Mouse (Mus musculus): ENCODE measurements at regions not wholly inside any gene's neighbourhood (a gene's known extent, or its start where the extent isn't known, plus 50 kb on each side); places are given as distances from the start of the nearest gene placed in this dataset.

DNA sequence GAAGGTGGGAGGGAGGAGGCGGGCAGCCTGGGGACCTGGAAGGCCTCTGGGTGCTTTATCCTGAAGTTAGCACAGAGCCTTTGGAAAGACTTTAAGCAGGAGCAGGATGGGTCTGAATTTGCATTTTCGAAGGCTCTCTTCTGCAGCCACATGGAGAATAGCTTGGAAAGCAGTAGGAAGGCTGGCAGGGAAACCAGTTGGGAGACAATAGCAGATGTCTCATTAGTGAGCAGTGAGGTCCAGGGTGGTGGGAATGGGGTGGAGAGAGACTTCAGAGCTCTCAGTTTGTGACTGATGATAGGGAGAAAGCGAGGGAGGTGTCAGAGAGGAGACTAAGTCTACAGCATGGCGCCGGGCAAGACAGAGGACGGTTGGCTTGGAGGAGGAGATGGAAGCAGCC is 199.1 kb downstream of the Cbln1 start:
- no peak for DNase-seq (ENCODE audit: low read depth, low spot score)

- DNase-seq (ENCODE audit: low read depth, low spot score), result no peak
Measured at GRCm38 (mm10) chr8:87270525-87271187, 201.8 kb downstream of the Cbln1 start.

DNA sequence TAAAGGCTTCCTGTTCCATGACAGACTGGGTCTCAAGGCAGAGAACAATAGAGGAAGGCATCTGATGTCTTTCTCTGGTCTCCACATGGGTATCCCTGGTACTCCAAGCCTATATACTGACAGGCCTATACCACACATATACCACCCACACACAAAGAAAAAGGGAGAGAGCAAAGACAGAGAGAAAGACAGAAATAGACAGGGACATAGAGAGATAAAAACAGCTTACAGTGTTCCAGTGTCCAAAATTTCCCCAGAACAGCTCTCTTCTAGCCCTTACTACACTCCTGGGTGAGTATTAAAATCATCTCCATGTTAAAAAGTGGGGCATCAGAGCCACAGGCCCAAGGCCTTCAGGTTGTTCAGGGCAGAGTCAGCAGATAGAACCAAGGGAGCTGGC is 204.2 kb downstream of the Cbln1 start:
- DNase-seq (ENCODE audit: low read depth, low spot score), result no peak

DNA sequence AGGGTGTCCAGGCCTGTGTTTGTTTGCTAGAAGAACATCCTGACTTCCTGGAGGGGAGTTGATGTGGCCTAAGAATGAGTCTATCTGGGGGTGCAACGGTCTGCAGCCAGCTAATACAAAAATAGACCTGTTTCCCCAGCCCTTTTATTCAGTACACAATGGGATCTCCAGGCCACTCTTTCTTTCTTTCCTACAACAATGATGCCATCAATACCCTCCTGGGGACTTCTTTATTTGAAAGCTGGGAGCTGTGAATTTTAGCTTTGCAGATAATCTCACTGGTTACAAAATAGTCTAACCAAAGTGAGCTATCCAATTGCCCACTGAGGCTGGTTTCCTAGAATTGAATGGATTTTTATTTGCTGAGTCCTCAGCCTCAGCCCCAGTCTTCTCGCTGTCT is 207.4 kb downstream of the Cbln1 start:
- no peak for DNase-seq (ENCODE audit: low read depth, low spot score)

GRCm38 (mm10) chr8:87260305-87260704 is 212.1 kb downstream of the Cbln1 start:
- no peak for DNase-seq (ENCODE audit: low read depth, low spot score)

GRCm38 (mm10) chr8:87242681-87243080 is 229.7 kb downstream of the Cbln1 start:
- DNase-seq (ENCODE audit: low read depth, low spot score), result no peak

DNA sequence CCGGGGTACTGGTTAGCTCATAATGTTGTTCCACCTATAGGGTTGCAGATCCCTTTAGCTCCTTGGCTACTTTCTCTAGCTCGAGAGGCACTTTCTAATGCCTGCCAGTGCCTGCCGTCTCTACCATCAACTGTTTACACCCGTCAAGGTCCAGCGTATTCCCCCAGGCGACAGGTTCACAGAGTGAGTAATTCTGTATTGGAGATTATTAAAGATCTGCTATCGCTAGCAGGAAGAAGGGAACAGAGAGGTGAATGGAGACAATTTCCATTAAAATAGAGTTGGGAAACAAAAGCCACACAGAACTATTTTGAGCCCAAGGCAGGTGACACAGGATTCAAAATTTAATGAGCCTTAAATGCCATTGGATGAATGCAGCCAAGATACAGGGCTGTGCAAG is 235.2 kb downstream of the Cbln1 start:
- DNase-seq (ENCODE audit: low read depth, low spot score), result no peak

DNA sequence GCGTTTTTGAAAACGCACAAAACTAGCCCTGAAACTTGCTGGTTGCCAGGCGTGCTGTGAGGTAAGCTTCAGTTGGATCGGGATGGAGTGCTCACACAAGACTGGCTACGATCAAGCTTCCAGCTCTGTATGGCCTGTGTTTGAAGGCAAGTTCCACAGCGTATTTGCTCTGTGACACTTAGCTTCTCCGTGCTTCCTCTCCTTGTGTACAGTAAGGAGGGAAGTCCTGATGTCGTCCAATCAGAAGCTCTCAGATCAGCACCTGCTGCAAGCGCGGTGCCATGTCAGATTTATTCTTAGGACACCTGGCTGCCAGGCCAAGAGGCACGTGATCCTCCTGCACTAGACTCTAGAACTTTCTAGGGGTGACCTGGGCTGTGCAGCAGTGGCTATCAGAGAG is 236.0 kb downstream of the Cbln1 start:
- no peak for DNase-seq (ENCODE audit: low read depth, low spot score)

DNA sequence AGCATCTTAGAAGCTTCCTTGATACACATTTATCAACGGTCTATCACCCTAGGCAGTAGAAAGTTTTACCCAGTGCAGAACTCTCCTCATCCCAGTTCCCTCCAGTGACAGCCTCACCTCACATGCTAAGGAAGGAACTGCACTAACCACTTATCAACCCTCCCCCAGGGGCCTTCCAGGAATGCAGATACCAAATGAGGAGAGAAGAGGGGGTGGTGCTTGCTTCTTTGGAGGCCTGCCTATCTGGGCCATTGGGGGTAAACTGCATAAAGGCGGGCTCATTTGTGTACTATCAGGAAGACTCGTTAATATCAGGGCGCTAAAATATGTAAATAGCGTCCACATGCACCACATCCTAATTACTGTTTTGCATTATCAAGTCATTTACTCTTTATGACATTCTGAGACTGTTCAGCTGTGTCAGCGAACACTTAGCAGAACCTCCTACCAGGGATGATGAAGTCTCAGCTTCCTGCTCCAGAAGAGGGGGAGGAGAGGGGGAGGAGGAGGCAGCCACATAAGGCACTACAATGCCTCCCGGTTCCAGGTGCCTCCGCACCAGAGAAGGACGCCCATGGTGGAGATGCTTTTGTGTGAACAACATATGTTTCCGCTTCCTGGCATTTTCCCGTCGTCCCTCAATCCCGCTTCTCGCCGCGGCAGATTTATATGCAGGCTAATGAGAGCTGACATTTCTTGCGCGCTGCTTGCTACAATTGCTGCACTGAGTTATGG is 236.9 kb downstream of the Cbln1 start:
- peak; percentile 66 for DNase-seq (ENCODE audit: low read depth, low spot score)

DNA sequence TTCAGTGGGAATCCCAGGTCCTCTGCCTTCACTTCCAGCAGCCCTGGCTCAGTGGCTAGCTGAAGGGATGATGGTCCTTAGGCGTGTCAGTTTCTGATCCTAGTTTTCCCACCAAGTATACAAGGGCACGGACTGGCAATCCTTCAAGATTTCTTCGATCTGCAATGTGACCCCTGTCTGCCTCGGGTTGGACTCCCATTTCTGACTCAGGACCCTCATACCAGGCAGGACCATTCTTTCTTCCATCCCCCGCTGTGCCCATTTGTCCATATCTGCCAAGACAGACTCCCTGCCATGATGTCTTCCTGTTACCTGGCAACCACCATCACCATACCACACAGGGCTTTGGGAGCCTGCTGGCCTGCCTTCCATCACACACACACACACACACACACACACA is 238.1 kb downstream of the Cbln1 start:
- DNase-seq (ENCODE audit: low read depth, low spot score), result peak; percentile 45

- peak; percentile 48 for DNase-seq (ENCODE audit: low read depth, low spot score)
Measured at GRCm38 (mm10) chr8:87233805-87234331, 238.5 kb downstream of the Cbln1 start.

DNA sequence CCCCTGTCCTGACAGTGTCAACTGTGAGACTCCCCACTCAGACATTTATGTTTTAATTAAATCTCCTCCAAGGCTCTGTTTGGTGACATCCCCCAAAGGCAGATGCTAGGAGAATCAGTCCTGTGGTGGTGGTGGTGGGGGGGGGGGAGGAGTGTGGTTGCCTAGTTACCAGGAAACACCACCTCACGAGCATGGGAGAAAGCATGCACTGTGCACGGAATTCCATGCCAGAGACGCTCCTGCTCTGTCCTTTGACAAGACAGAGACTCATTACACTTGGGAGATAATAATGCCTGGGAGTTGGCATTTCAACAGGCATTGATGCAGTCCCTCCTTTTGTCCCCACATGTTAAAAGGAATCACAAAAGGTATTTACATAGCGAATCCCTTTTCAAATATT is 240.6 kb downstream of the Cbln1 start:
- peak; percentile 39 for DNase-seq (ENCODE audit: low read depth, low spot score)

- DNase-seq (ENCODE audit: low read depth, low spot score), result no peak
Measured at GRCm38 (mm10) chr8:87230096-87230495, 242.3 kb downstream of the Cbln1 start.

DNA sequence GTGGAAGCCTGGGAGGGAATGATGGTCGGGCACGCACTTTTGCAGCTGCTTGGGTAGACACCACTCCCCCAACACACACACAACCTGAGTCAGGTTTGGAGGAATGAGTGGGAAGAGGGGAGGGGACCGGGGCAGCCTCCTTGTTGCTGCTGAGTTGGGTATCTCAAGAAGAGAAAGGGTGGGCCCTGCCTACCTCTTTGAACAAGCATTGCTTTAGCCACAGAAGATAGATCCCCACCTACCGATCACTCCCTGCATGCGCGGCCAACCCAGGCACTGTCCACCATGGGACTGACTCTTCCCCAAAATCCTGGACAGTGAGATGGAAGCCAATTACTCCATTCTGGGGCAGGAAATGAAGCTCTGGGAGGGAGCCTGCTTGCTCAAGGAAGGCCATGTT is 243.2 kb downstream of the Cbln1 start:
- DNase-seq (ENCODE audit: low read depth, low spot score), result no peak

DNA sequence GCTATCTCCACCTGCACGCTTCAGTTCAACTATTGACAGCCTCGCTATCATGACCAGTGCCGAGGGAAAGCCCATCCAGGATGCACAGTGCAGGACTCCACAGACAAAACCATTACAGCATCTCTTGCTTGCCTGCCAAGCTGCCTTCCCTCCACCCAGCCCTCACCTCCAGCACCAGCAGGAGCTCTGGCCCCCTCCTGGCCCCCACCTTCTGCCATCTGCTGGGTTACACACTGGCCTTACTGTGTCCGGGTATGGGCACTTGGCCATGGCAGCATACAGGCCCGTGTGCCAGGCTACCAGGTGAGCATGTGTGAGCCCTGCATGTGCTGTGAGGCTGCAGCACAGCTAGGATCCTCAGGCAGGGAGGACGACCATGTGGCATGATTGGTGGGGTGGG is 243.6 kb downstream of the Cbln1 start:
- no peak for DNase-seq (ENCODE audit: low read depth, low spot score)

GRCm38 (mm10) chr8:87225504-87226425 is 246.6 kb downstream of the Cbln1 start:
- no peak for DNase-seq (ENCODE audit: low read depth, low spot score)

DNA sequence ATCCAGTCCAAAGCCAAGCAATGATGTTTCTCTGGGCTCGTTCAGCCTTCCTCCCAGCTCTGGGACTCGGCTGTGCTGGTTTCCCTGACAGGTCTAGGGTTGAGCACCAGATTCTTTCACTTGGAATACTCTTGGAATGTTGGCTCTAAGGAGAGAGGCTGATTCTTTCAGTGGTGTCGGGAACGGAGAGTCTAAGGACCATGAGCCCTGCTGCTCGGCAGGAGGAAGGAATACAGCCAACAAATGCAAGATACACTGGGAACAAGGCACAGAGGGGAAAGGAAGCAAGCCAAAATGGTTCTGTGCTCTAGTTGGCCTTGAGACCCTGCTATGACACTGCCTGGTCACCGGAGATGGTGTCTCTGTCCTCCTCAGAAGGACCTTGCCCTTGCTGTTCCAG is 251.8 kb downstream of the Cbln1 start:
- DNase-seq (ENCODE audit: low read depth, low spot score), result no peak

DNA sequence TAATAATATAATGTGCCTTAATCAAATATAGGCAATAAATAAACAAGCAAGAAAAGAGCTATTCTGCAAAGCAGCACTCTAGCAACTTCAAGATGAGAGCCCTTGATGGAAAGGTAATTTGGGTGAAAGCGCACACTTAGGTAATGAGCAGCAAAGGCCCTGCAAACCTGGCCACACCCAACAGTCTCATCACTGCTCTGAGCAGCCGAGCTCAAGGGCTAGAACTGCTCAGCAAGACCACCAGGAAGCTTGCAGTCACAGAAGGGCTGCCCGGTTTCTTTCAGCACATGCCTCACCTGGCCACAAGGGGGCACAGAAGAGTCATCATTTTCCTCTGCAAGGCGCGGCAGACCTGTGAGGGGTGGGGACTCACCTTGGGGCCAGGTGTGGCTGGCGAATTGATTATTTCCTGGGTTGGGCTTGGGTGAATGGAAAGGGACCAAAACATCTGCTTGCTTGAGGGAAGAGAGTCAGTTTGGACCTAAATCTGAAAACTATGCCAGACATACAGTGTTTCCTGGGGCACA is 253.4 kb downstream of the Cbln1 start:
- no peak for DNase-seq (ENCODE audit: low read depth, low spot score)

DNA sequence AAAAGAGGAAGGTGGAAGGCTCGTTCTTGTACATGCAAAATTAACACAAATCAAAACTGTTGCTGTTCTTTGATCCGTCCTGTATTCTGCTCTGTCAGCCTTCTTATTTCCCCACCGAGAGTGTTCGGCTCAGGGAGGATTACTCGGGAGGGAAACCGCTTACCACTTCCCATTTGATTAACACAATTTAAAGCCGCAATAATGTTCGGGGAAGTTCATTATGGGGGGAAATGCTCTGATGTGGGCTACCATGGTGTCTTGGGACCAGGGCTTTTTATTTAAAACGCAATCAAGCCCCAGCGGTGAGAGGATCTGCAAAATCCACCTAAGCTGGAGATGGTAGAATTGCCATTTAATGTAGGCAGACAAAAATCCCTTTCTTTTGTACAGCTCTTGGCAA is 257.4 kb downstream of the Cbln1 start:
- DNase-seq (ENCODE audit: low read depth, low spot score), result no peak

DNA sequence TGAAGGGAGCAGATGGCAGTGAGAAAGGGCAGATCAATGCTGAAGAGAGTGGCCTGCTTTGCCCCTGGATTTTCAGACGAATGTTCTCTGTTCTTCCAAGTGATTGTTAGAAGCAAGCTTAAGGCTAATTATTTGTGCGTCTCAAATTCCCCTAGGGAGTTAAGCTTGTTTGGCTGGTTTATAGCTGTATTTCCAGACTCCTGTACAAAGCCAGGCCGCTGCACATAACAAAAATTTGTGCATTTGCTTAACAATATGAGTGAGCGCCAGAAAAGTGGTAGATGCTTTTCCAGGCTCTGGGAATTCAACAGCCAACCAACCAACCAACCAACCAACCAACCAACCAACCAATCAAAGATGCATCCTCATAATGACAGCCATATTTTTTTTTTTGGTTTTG is 261.9 kb downstream of the Cbln1 start:
- no peak for DNase-seq (ENCODE audit: low read depth, low spot score)

DNA sequence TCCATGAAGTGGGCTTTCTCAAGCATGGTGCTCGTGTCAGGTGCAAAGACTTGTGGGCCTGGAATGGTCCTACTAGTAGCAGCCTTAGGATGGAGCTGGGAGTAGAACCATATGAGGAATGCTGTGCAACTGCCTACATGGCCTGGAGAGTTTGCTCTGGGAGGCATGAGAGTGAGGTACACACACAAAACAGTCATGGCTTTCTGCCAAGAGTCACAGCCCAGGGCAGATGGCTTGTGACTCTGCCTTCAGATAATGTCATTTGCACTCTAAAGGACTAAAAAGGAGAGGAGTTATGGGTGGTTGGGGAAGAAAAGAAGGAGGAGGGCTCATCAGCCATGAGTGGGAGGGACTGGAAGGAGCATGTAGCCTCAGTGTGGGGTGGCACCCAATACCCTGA is 263.1 kb downstream of the Cbln1 start:
- no peak for DNase-seq (ENCODE audit: low read depth, low spot score)

GRCm38 (mm10) chr8:87208036-87208435 is 264.4 kb downstream of the Cbln1 start:
- no peak for DNase-seq (ENCODE audit: low read depth, low spot score)

All from mesoderm, embryonic 11.5 days (tissue).